ENCODE assay signal across 8 mouse cellular contexts in the genomic region with DNA sequence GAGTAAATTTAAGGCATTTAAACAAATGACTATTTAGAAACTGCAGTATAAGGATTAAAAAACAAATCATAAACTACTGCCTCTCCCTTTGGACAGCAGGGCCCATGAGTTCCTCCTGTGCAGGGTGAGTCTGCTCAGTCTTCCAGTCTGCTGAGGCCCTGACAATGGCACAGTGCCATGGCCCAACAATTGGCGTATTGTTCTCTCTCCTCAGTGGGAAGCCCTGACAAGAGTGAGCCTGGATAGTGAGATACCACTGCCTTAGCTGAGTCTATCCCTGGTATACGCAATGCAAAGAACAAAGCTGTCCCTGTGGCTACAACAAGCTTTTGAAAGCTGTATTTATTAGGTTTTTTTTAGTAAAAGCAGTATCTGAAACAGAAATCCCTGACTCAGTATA.
DNase-seq lines count a peak whose midpoint lies in the region; ATAC-seq lines count a peak whose summit lies in the region.

No protein-coding gene starts in this region.

- no peak overlapping the region for H3K4me3 ChIP-seq in hindbrain, embryonic 11.5 days (ENCODE audit: low read depth, low read length)

- no peak overlapping the region for H3K9ac ChIP-seq in hindbrain, embryonic 11.5 days (ENCODE audit: low read depth, low read length)

- peak; percentile 28 for DNase-seq in ZHBTc4 (ENCODE audit: low read depth, low spot score)
- DNase-seq in cerebellum, postnatal 25 days: peak; percentile 50 to 73
- DNase-seq in frontal cortex, postnatal 14 days (ENCODE audit: low spot score in 2 of 2): peak; percentile 49 to 56
- DNase-seq in hindbrain, embryonic 11.5 days (ENCODE audit: low spot score): peak; percentile 72
- peak; percentile 69 to 80 for DNase-seq in layer of hippocampus, postnatal 10 days (ENCODE audit: low spot score in 2 of 2)
- peak; percentile 78 for DNase-seq in mesoderm, embryonic 11.5 days (ENCODE audit: low read depth, low spot score)
- DNase-seq in testis, postnatal 10 days (ENCODE audit: low spot score): peak; percentile 81
- no peak for DNase-seq in thymus, postnatal 14 days

- H3K36me3 ChIP-seq in hindbrain, embryonic 11.5 days (ENCODE audit: control insufficient read depth, insufficient read depth, low read length): no peaks in the 10 kb centered on the region

- no peaks in the 10 kb centered on the region for H3K27me3 ChIP-seq in hindbrain, embryonic 11.5 days (ENCODE audit: control insufficient read depth, insufficient read depth, low read length)

- peak; percentile 95 for ATAC-seq in hindbrain, embryonic 11.5 days (ENCODE audit: low FRiP score)

- H3K9me3 ChIP-seq in hindbrain, embryonic 11.5 days (ENCODE audit: control insufficient read depth, low read length): no peaks in the 10 kb centered on the region

- no peak overlapping the region for H3K4me2 ChIP-seq in hindbrain, embryonic 11.5 days (replicated peaks; ENCODE audit: low read depth, low read length)

- H3K4me1 ChIP-seq in hindbrain, embryonic 11.5 days (replicated peaks; ENCODE audit: control insufficient read depth, insufficient read depth, low read length): no peaks in the 10 kb centered on the region

- no peak overlapping the region for H3K27ac ChIP-seq in hindbrain, embryonic 11.5 days (ENCODE audit: low read depth, low read length)

- WGBS in hindbrain, embryonic 11.5 days: 8% methylated on average over 2 of the region's 2 CpGs
